Mouse (Mus musculus) splenic B cell, adult 2 months (primary cell): ENCODE results near the gene Pde2a.

Experiments used
- DNase-seq: peaks from one replicate; pipeline ENCODE4 v3.0.0-alpha.2; 2011; ENCODE audit warnings: low read depth, low spot score
- H3K27me3 ChIP-seq: 2 replicates; pipeline ENCODE4 v1.6.1; 2012; ENCODE audit warnings: mild to moderate bottlenecking, low read length, moderate library complexity, mixed read lengths; ENCODE audit not compliant: control insufficient read depth, poor library complexity, insufficient read depth, severe bottlenecking
- H3K36me3 ChIP-seq: 2 replicates; pipeline ENCODE4 v1.6.1; 2012; ENCODE audit warnings: mild to moderate bottlenecking, low read length, moderate library complexity, mixed read lengths; ENCODE audit not compliant: control insufficient read depth, poor library complexity, insufficient read depth, severe bottlenecking

Pde2a gene

DNA sequence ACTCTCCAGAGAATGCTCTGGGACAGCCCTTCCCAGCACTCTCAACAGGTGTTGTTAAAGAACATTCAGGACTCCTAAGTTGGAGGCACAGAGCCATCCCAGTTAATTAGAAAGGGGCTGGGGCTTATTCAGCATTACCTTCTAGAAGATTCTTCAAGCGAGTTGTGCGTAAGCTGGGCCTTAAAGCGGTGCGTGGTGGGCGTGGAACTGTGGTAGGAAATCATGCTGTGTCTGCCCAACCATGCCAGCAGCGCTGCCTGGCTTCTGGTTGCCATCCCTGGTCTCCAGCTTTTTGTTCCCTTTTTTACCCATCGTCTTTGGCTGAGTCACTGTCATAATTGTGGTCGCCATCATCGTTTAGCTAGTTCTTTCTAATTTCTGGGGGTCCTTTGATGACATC lies 33.0 kb downstream of the Pde2a start:
- Histone ChIP-seq H3K36me3 (no peaks in the 10 kb centered on the region), H3K27me3 (no peaks in the 10 kb centered on the region)
- peak; percentile 89 for DNase-seq

DNA sequence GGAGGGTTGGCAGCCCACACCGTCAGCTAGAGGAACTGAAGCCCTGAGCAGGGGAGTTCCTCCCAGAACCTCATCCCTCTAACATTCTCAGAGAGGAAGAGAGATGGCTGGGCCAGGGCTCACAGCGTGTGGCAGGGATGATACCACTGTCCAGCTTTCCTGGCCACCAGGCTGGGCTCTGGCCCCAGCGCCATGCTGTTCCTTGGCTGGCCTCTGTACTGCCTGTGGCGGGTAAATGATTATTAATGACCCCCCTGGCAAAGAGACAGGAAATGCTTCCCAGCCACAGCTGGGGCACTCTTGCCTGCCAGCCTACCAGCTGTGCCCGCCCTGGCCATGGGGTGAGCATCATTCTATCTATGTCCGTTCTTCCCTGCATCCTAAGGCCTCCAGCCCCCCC lies 33.6 kb downstream of the Pde2a start:
- no peak for DNase-seq
- Histone ChIP-seq H3K36me3 (no peaks in the 10 kb centered on the region), H3K27me3 (no peaks in the 10 kb centered on the region)

DNA sequence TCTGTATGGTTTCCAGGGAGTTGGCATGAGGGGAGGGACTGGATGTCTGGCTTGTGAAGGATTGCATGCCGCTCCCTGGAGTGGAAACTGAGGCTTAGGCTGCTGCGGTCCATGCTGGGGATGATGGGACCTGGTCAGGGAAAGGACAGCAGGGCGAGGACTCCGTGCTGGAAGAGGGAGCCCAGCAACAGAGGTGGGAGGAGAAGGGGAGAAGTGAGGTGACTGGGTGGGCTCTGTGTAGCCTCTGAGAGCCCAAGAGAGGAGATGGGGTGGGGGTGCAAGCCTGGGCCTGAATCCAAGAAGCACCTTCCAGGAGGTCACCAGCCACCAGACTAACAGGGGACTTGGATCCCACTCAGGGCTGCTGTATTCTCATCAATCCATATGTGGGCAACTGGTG lies 34.8 kb downstream of the Pde2a start:
- no peak for DNase-seq
- H3K27me3 ChIP-seq, result no peaks in the 10 kb centered on the region
- no peaks in the 10 kb centered on the region for H3K36me3 ChIP-seq

DNA sequence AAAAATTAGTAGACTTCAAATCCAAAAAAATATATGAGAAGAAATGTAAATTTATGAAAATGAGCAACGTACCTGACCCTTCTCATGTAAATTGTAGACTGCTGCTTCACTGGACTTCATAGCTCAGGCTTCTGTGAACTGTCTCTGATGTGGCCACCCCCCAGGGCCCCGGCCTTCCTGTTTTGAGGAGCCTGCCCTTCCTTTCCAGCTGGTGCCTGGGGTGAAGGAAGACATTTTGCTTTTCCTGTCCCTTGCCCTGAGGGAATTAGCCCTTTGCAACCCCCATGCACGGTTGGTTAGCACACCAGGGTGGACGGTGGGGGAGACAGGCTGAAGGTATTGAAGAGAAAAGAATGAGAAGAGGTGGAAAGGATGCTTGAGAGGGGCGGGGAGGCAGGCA lies 35.3 kb downstream of the Pde2a start:
- H3K27me3 ChIP-seq, result no peaks in the 10 kb centered on the region
- DNase-seq, result peak; percentile 46
- H3K36me3 ChIP-seq, result no peaks in the 10 kb centered on the region

DNA sequence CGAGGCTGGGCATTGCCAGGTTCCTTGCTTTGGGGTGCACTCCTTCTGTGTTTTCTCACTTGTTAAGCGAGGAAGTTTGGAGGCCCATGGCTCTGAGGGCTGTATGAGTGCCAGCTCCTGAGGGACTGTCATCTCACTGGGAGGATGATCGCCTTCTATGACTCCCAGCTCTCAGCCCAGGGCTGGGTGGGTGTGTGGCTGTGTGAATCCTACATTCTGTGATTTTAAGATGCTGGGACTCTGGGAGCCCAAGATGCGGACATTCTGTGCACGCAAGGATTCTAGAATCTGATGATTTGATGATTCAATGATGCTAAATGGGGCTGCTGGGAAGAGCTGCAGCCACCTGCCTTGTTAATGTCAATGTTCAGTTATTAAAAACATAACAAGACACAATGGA lies 35.8 kb downstream of the Pde2a start:
- no peak for DNase-seq
- no peaks in the 10 kb centered on the region for H3K27me3 ChIP-seq
- H3K36me3 ChIP-seq, result no peaks in the 10 kb centered on the region

DNA sequence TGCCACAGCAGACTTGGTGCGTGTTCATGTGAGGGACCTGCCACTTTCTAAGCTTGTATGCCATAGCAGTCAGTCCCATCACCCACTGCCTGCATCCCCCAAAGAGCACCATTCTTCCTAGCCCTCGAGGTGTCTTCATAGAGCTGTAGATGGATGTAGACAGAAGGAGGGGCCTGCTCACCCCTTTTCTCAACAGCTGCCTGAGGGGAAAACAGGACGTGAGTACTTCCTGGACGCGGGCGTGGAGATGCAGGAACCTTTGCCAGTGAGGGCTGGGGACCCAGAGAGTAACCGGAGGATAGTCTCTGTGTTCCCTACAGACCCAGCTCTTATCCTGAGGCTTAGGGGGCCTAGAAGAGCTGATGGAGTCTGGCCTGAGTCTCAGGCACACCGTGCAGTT lies 36.3 kb downstream of the Pde2a start:
- DNase-seq, result no peak
- H3K36me3 ChIP-seq, result no peaks in the 10 kb centered on the region
- no peaks in the 10 kb centered on the region for H3K27me3 ChIP-seq

DNA sequence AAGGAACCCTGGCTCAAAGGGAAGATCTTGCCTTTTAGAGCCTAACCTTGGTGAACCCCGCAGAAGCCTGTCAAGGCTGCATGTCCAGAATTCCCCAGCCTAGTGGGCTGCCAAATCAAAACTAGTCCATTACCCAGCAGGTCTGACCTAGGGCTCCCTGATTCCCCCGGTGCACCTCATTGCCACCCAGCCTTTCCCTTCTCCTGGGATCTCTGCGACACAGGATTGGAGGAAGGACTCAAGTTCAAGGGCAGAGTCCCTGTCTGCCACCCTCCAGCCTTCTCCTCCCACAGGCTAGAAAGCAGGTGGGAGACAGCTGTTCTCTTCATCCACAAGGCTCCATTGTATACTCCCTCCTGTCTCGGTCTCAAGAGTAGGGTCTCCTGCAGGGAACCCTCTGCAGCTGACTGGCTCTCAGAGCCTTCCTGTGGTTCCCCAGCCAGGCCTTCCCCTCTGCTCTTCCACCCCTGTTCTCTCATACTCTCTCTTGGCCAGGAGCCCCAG lies 36.8 kb downstream of the Pde2a start:
- no peak for DNase-seq
- H3K27me3 ChIP-seq, result no peaks in the 10 kb centered on the region
- no peaks in the 10 kb centered on the region for H3K36me3 ChIP-seq

DNA sequence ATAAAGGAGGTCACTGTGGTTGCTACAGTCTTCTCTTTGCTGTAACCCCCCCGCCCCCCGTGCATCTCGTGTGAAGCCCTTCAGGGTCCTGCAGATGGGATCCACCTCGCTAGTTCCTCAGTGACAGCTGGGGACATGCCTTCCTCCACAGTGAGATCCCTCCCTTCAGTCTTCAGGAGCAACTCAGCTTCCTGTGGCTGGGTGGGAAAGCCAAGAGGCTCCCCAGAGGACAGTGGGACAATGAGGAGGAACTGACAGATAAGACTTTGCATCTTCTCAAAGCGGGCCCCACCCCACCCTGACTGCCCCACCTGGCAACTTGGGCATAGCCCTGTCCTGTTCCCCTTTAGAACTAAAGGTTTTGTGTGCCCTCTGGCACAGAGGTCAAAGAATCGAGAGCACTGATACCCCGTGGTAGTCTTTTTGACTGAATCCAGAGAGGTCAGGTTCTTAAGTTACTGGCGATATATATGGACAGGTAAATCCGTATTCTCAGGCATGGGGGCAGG lies 37.9 kb downstream of the Pde2a start:
- peak; percentile 38 for DNase-seq
- no peaks in the 10 kb centered on the region for H3K27me3 ChIP-seq
- H3K36me3 ChIP-seq, result no peaks in the 10 kb centered on the region

DNA sequence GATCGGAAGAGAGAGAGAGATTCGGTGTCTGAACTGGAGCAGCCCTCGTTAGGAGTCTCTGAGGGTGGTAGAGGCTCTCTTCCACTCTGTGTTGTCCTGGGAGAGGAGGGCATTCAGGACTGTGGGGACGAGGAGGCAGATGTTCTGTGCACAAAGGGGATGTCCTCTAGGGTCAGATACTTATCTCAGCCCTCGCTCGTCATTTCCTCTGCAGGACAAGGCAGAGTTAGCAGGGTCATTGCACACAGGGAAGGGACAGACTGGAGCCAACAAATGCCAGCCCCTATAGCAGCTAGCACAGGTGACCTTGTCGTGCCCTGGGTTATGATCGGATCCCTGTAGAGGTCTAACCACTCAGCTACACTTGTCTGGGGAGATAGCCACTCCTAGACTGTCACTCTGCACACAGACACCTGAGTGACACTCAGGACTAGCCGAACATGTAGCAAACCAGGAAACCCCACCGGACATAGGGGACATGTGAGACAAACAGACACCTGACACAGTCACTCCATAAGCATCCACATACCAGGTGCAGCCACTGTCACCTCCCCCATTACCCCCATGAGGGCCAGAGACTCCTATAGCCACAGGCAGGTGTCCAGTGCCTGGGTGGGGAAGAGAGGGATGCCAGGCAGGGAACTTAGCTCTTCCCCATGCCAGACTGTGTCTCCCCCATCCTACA lies 38.6 kb downstream of the Pde2a start:
- Histone ChIP-seq H3K36me3 (no peaks in the 10 kb centered on the region), H3K27me3 (no peaks in the 10 kb centered on the region)
- no peak for DNase-seq

DNA sequence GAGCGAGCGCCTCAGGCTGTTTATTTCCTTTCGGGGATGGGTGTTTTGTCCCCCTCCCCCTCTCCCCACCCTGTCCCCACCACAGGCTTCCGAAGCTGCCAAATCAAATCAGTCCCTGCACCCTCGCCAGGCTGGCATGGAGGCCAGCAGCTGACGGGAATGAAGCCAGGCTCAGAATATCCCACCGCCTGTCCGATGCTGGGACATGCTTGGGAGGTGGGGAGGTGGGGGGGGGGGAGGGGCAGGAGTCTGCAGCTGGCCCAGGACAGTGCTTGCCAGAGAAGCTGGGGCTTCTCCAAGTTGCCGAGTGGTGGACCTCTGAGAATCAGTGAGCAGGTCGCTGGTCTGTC lies 39.1 kb downstream of the Pde2a start:
- no peaks in the 10 kb centered on the region for H3K36me3 ChIP-seq
- no peaks in the 10 kb centered on the region for H3K27me3 ChIP-seq
- DNase-seq, result no peak

DNA sequence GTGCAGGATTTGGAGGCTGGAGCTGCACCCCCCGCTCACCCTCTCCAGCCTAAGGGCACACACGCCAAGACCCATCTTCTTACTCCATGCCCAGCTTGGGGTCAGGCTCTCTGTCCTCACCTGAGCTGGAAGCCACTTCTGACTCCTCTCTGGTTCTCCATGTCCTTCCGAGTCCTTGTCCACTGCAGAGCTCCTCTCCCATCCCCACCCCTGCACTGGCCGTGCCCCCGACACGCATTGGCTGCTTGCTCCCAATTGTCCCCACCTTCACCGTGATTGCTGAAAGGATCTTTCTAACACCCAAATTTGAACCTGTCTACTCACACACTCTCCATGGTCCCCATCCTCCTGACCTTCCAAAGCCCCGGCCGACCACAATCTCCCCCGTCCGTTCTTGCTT lies 40.1 kb downstream of the Pde2a start:
- no peak for DNase-seq
- H3K27me3 ChIP-seq, result no peaks in the 10 kb centered on the region
- H3K36me3 ChIP-seq, result no peaks in the 10 kb centered on the region

DNA sequence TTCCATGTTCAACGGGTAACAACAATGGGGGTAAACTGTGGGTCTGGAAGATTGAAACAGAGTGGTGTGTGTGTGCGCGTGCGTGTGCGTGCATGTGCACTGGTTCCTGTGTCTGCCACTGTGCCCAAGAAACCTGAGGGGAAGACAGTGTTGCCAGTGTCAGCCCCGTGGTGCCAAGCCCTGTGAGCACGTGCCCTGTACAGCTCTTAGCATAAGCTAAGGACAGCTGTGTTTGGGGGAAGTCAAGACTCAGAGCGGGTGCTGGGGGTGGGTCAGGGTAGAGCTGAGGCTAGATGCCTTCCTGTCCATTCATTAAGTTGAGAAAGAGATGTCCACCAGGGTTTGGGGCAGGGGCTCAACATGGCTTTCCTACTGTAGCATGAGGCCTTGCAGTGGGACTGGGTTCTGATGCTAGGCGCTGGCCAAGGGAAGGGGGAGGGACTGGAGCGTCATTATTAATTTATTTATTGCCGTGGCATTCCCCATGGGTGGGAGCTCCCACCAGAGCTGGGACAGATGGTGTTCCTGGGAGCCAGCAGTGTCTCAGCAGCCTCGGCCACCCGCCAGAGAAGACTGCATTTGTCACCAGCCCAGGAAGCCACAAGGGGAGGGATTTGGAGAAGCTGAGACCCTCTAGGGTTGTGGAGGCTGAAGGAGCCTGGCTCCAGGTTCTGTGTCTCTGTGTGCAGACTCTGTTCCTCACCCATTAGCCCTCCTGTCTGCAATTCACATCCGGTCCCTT lies 41.0 kb downstream of the Pde2a start:
- DNase-seq, result peak; percentile 45
- no peaks in the 10 kb centered on the region for H3K27me3 ChIP-seq
- H3K36me3 ChIP-seq, result no peaks in the 10 kb centered on the region

DNA sequence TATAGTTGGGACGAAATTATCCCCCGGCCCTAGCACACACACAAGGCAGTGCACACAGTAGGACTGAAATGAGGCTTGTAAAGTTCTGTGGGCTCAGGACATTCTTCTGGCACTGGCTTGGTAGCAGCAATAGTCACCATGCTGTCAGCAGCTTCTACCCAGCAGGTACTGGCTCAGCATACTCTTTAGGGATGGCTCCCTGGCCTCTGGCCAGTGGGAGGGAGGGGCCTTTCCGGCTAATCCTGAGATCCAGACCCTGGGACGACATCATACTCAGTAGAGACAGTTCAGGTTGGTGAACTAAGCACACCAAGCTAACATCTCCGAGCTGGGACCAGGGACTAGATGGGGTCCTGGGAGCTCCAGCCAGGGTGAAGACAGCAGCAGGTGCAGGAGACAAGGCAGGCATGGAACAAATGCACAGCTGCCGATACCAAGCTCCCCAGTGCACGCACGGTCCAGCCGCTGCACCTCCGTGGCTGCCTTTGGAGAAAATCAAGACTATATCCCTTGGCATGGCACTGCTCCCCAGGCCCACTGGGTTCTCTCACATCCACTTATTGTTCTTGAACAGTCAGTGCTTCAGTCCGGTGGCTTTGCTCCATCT lies 42.3 kb downstream of the Pde2a start:
- no peak for DNase-seq
- Histone ChIP-seq H3K36me3 (no peaks in the 10 kb centered on the region), H3K27me3 (no peaks in the 10 kb centered on the region)

DNA sequence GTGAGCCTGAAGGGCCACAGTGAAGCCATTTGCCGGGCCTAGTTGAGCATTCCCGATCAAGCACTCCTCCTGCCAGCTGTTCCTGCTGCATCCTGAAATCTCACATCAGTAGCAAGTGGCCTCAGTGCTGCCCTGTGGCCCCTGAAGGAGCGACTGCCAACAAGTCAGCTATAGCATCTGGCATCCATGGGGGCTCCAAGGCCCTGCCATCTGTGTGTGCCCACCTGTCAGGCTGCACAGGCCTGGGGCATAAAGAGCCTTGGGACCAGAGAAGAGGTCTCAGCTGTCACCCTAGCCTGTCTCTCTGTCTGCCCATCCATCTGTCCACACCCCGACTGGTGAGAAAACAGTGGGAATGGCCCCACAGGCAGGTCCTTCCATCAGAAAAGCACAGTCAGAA lies 43.4 kb downstream of the Pde2a start:
- Histone ChIP-seq H3K36me3 (no peaks in the 10 kb centered on the region), H3K27me3 (no peaks in the 10 kb centered on the region)
- DNase-seq, result no peak

DNA sequence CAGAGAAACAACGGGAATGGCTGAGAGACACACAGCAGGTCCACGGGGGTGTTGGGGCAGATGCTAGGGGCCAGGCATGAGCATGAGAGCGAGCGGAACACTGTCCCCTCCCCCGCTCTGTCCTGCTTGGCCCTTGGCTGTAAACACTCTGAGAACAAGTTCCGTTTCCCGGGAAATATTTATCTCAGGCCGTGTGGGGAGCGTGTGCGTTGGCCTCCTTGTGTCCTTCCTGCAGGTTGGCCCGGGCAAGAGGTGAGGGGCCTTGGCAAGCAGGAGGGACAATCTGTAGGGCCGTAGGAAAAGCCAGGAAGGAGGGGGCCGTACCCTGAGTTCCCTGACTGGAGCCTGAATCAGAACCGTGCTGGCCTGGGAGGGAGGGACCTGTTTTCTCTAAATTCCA lies 43.9 kb downstream of the Pde2a start:
- H3K36me3 ChIP-seq, result no peaks in the 10 kb centered on the region
- no peak for DNase-seq
- no peaks in the 10 kb centered on the region for H3K27me3 ChIP-seq
